Mouse (Mus musculus) cortical plate, adult 2 months (tissue): ENCODE data around the gene Pi16.

Experiments
- CTCF ChIP-seq: fragments of 200-500 bp; IDR thresholded peaks from 2 replicates; pipeline ENCODE4 v1.5.1; 2011; ENCODE audit warnings: mild to moderate bottlenecking, control low read depth, low read length; ENCODE audit not compliant: insufficient read depth; ENCODE audit errors: extremely low read depth
- POLR2A ChIP-seq: fragments of 200-500 bp; IDR thresholded peaks from 2 replicates; pipeline ENCODE4 v1.6.1; 2011; ENCODE audit warnings: mild to moderate bottlenecking, low read length, control low read depth; ENCODE audit not compliant: insufficient read depth; ENCODE audit errors: extremely low read depth

DNA sequence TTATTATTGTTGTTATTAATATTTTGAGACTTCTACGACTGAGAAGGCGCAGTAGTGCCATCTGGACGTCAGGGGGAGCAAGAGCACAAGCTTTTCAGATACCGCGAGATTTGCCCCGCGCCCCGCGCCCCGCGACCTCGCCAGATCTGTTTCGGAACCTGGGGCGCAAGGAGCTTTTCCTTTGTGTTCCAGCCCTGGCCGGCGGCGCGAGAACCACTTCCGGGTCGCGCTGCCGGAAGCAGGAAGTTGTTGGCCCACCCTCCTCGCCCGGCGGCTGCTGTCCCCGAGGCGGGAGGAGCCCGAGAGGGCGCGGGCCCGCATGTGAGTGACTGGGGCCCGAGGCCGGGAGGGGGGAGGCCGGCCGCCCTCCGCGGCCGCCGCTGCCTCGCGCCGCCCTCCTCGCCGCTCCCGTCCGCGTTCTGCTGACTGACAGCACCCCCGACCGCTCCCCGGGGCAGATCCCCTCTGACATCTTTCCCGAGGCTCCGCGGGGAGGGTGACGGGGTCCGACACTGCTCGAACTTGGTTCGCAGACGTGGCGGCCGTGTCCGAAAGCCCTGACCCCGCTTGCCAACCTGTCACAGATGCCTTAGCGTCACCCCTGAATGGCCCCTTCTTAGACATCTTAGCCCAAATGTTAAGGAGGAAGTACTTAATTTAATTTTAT, 48.7 kb upstream of the Pi16 start, which contains the start of gene BC004004:
- TF ChIP-seq CTCF (peak; percentile 60), POLR2A (peak; percentile 47; the same call in 1 of the 2 replicates)
